Mouse (Mus musculus) erythroblast, embryonic 14.5 days (primary cell): Measurements from ENCODE around the gene Tmie.

ENCODE experiments used
- GATA1 ChIP-seq: IDR thresholded peaks from 2 replicates; pipeline ENCODE4 v1.6.1; 2012; ENCODE audit warnings: low read length, inconsistent platforms, mixed read lengths
- TAL1 ChIP-seq: IDR thresholded peaks from 3 replicates; pipeline ENCODE4 v1.6.1; 2012; ENCODE audit warnings: low read length, inconsistent platforms, mixed read lengths

DNA sequence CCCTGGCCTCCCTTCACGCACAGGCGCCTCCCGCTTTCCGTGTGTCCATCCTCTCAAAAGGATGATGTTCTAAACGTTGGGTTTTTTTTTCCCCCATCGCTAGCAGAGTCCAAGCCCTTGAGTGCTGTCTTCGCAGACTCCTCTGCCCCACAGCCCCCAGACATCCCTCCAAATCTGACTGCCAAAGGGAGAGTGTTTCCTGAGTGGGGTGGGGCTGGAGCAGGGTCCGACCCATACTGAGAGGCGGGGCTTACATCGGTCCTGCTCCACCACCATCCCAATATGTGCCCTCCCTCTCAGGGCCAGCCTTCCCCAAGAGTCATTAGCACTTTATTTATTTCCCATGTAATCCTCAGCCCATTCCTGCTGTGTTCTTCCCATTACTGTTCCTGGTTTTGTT lies 45.0 kb downstream of the Tmie start:
- TF ChIP-seq GATA1 (no peak), TAL1 (no peak; the same call in 2 of the 3 replicates)
